Mouse (Mus musculus): ENCODE data around the gene Dkk3. TPM values are rescaled to one million over a fixed set of nuclear protein-coding genes. Genes with fewer than 3 reads are reported as not detected.

The Dkk3 gene
- total and polyA plus RNA-seq, 2 experiments from 2014 or later, result 30.9 to 38.8 TPM

- Histone ChIP-seq H3K4me3 (ENCODE audit: low read depth, low read length) (no peak overlapping the region), H3K27me3 (ENCODE audit: insufficient read depth, low read length) (no peaks in the 10 kb centered on the region), H3K9ac (replicated peaks; ENCODE audit: low read length, poor library complexity, severe bottlenecking) (no peak overlapping the region), H3K4me1 (ENCODE audit: insufficient read depth, low read length) (0 out of 2 replicates have a peak, but pooled peaks cover 4% of the 10 kb centered on the region), H3K9me3 (ENCODE audit: low read length) (no peaks in the 10 kb centered on the region), H3K36me3 (ENCODE audit: insufficient read depth, low read length) (no peaks in the 10 kb centered on the region), H3K4me2 (ENCODE audit: low read depth, low read length, poor library complexity, severe bottlenecking) (no peak overlapping the region), H3K27ac (ENCODE audit: low read depth, low read length) (no peak overlapping the region)
- DNase-seq (ENCODE audit: low spot score), result no peak
- no peak for ATAC-seq (ENCODE audit: low FRiP score)
- TF ChIP-seq CTCF (IDR thresholded peaks at IDR 0.05), result no peak
- WGBS, result 90% methylated on average over 10 of the region's 10 CpGs
These were observed 9.7 kb downstream of the Dkk3 start for GRCm38 (mm10) chr7:112149113-112149512.

GRCm38 (mm10) chr7:112147979-112148378 lies 10.9 kb downstream of the Dkk3 start:
- Histone ChIP-seq H3K4me1 (ENCODE audit: insufficient read depth, low read length) (peaks cover 3% of the 10 kb centered on the region; the same call in 1 of the 2 replicates), H3K9me3 (ENCODE audit: low read length) (no peaks in the 10 kb centered on the region), H3K4me2 (ENCODE audit: low read depth, low read length, poor library complexity, severe bottlenecking) (no peak overlapping the region), H3K36me3 (ENCODE audit: insufficient read depth, low read length) (no peaks in the 10 kb centered on the region), H3K27ac (ENCODE audit: low read depth, low read length) (no peak overlapping the region), H3K27me3 (ENCODE audit: insufficient read depth, low read length) (no peaks in the 10 kb centered on the region), H3K4me3 (ENCODE audit: low read depth, low read length) (no peak overlapping the region), H3K9ac (replicated peaks; ENCODE audit: low read length, poor library complexity, severe bottlenecking) (no peak overlapping the region)
- DNase-seq (ENCODE audit: low spot score) (no peak), ATAC-seq (ENCODE audit: low FRiP score) (no peak)
- TF ChIP-seq CTCF (IDR thresholded peaks at IDR 0.05), result no peak
- WGBS, result 73% methylated on average over 2 of the region's 2 CpGs

GRCm38 (mm10) chr7:112144646-112145179 lies 14.1 kb downstream of the Dkk3 start:
- no peak for ATAC-seq (ENCODE audit: low FRiP score)
- no peak for TF ChIP-seq CTCF (IDR thresholded peaks at IDR 0.05)
- 45% methylated on average over 11 of the region's 11 CpGs for WGBS

GRCm38 (mm10) chr7:112143978-112144377 lies 14.9 kb downstream of the Dkk3 start:
- no peaks in the 10 kb centered on the region for H3K9me3 ChIP-seq (ENCODE audit: low read length)
- WGBS, result 69% methylated on average over 4 of the region's 4 CpGs
- TF ChIP-seq CTCF (IDR thresholded peaks at IDR 0.05), result no peak
- H3K27ac ChIP-seq (ENCODE audit: low read depth, low read length), result no peak overlapping the region
- DNase-seq (ENCODE audit: low spot score), result no peak
- peaks cover 5% of the 10 kb centered on the region; the same call in 1 of the 2 replicates for H3K4me1 ChIP-seq (ENCODE audit: insufficient read depth, low read length)
- no peak for ATAC-seq (ENCODE audit: low FRiP score)
- H3K36me3 ChIP-seq (ENCODE audit: insufficient read depth, low read length), result no peaks in the 10 kb centered on the region
- H3K27me3 ChIP-seq (ENCODE audit: insufficient read depth, low read length), result no peaks in the 10 kb centered on the region
- H3K9ac ChIP-seq (replicated peaks; ENCODE audit: low read length, poor library complexity, severe bottlenecking), result no peak overlapping the region
- H3K4me3 ChIP-seq (ENCODE audit: low read depth, low read length), result no peak overlapping the region
- H3K4me2 ChIP-seq (ENCODE audit: low read depth, low read length, poor library complexity, severe bottlenecking), result no peak overlapping the region

More at GRCm38 (mm10) chr7:112144646-112145179, 14.1 kb downstream of the Dkk3 start:
- Histone ChIP-seq H3K4me1 (ENCODE audit: insufficient read depth, low read length) (peaks cover 5% of the 10 kb centered on the region; the same call in 1 of the 2 replicates), H3K4me2 (ENCODE audit: low read depth, low read length, poor library complexity, severe bottlenecking) (no peak overlapping the region), H3K4me3 (ENCODE audit: low read depth, low read length) (no peak overlapping the region), H3K36me3 (ENCODE audit: insufficient read depth, low read length) (no peaks in the 10 kb centered on the region), H3K9ac (replicated peaks; ENCODE audit: low read length, poor library complexity, severe bottlenecking) (no peak overlapping the region), H3K9me3 (ENCODE audit: low read length) (no peaks in the 10 kb centered on the region), H3K27ac (ENCODE audit: low read depth, low read length) (no peak overlapping the region), H3K27me3 (ENCODE audit: insufficient read depth, low read length) (no peaks in the 10 kb centered on the region)
- no peak for DNase-seq (ENCODE audit: low spot score)

- Histone ChIP-seq H3K27me3 (ENCODE audit: insufficient read depth, low read length) (no peaks in the 10 kb centered on the region), H3K4me3 (ENCODE audit: low read depth, low read length) (no peak overlapping the region), H3K36me3 (ENCODE audit: insufficient read depth, low read length) (no peaks in the 10 kb centered on the region), H3K9ac (replicated peaks; ENCODE audit: low read length, poor library complexity, severe bottlenecking) (no peak overlapping the region), H3K4me1 (ENCODE audit: insufficient read depth, low read length) (peaks cover 5% of the 10 kb centered on the region; the same call in 1 of the 2 replicates), H3K4me2 (ENCODE audit: low read depth, low read length, poor library complexity, severe bottlenecking) (no peak overlapping the region), H3K27ac (ENCODE audit: low read depth, low read length) (0 out of 2 replicates have a peak overlapping the region, but pooled peaks have one; percentile 18), H3K9me3 (ENCODE audit: low read length) (no peaks in the 10 kb centered on the region)
- 51% methylated on average over 7 of the region's 7 CpGs for WGBS
- no peak for ATAC-seq (ENCODE audit: low FRiP score)
- DNase-seq (ENCODE audit: low spot score), result no peak
- TF ChIP-seq CTCF (IDR thresholded peaks at IDR 0.05), result no peak
These were observed 15.8 kb downstream of the Dkk3 start for GRCm38 (mm10) chr7:112143090-112143500.

- DNase-seq (ENCODE audit: low spot score) (no peak), ATAC-seq (ENCODE audit: low FRiP score) (no peak)
- Histone ChIP-seq H3K4me3 (ENCODE audit: low read depth, low read length) (no peak overlapping the region), H3K36me3 (ENCODE audit: insufficient read depth, low read length) (no peaks in the 10 kb centered on the region), H3K4me2 (ENCODE audit: low read depth, low read length, poor library complexity, severe bottlenecking) (no peak overlapping the region), H3K9me3 (ENCODE audit: low read length) (no peaks in the 10 kb centered on the region), H3K27me3 (ENCODE audit: insufficient read depth, low read length) (no peaks in the 10 kb centered on the region), H3K4me1 (ENCODE audit: insufficient read depth, low read length) (peaks cover 5% of the 10 kb centered on the region; the same call in 1 of the 2 replicates), H3K27ac (ENCODE audit: low read depth, low read length) (no peak overlapping the region), H3K9ac (replicated peaks; ENCODE audit: low read length, poor library complexity, severe bottlenecking) (no peak overlapping the region)
- TF ChIP-seq CTCF (IDR thresholded peaks at IDR 0.05), result no peak
- WGBS, result 65% methylated on average over 3 of the region's 3 CpGs
These were observed 16.2 kb downstream of the Dkk3 start for GRCm38 (mm10) chr7:112142616-112143015.
